Mouse (Mus musculus) fibroblast of lung, adult 2 months (primary cell): ENCODE measurements around the gene Grk3.

Experiments
- DNase-seq: peaks from one replicate; pipeline ENCODE4 v3.0.0-alpha.2; 2011; ENCODE audit warnings: low read depth

The Grk3 gene

DNA sequence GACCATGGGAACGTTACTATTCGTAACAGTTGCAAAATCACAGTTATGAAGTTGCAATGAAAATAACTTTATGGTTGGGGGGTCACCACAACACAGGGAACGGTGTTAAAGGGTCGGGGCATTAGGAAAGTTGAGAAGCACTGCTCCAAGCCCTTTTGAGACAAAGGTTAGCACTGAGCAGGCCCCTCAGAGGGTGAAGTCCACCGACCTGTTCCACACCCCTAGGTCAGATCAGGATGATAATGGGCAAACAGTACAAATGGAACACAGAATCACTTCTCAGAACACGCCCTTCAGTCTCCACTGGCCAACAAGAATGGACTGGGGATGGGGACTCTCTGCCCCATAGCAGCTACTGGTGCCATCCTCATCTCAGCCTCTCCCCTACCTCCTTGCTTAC, 142.6 kb downstream of the Grk3 start:
- DNase-seq = no peak

DNA sequence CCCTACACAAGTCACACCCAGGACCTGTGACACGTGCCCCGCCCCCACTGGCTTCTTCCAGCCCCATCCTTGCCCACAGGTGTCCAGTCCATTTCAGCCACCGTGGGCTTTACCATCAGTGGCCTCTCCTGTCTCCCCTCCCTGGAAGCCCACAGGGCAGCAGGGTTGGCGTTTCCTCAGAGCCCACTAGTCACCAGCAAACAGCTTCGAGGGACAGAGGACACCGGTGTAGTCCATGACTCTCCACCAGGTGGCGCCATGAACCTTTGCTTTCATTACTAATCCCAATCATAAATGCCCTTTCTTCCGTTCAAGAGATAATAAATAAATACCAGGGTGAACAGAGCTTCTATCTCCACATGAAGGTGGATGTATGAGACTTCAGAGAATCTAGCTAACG, 144.9 kb downstream of the Grk3 start:
- no peak for DNase-seq

DNA sequence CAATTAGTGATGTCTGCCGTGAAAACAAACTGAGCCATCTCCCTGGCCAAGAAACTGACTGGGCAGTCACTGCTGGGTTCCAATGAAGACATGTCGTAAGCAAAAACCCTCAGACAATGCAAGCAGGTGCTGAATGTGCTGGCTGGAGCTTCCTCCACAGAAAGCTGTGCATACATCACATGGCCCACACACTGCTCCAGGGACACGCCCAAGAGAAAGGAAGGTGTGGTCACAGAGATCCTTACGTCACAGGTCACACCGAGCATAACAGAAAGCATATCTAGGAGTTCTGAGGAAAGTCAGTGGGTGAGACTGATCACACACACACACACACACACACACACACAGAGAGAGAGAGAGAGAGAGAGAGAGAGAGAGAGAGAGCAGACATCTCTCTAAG, 147.0 kb downstream of the Grk3 start:
- no peak for DNase-seq

DNA sequence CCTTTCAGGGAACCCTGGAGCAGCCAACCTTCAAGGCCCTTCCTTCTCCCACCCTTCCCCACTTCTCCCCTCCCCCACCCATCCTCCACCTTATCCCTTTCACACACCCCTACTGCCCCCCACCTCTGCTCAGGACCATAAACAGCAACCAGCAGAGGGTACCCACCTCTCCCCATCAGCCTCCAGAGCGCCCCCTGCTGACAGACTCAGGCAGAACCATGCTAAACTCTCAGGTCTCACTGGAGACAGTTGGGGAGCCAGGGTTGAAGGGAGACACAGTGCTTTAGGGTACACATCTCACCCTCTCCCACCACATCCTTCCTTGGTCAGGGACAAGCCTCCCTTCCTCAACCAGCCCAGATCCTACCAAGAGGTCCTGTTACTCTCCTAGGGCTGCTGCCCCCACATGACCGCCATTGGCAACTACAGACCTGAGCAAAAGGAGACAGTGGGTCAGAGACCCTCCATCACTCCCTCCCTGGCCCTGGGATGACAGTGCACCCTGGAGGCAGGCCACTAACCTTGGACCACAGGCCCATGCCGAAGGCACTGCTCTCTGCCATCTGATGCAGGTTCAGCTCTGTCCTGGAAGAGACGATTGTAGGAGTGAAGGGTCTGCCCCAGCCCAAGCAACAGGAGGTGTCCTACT, 150.7 kb downstream of the Grk3 start:
- no peak for DNase-seq
